Comparison of ENCODE assay signal across 27 mouse cellular contexts in the genomic region with DNA sequence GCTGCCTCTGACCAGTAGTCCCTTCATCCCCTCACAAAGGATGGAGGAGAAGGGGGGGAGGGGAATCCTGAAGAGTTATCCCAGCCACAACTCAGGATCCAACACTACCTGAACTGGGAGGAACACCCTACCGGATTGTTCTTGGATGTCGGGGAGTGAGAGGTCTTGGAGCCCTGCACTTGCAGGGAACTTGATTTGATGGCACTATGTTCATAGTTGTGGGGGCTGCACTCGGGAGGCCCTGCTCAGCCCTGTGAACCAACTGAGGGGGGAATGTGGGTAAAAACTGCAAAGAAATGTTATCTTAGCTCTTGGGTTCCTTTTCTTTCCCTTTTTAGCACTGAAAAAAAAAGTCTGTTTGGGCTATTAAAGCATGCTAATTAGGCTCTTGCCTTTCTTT. TPM values are rescaled to one million over a fixed set of nuclear protein-coding genes. Genes with fewer than 3 reads are reported as not detected.
DNase-seq lines count a peak whose midpoint lies in the region; ATAC-seq and TF ChIP-seq lines count a peak whose summit lies in the region.
"Had no signal": no experiment of that assay in that cellular context is flagged by ENCODE, and none has a peak within 500 bp of the region (broad histone marks: within the 10 kb centered on the region; RNA-seq: fewer than 3 reads in every experiment).

No protein-coding gene starts in this region.

- TF ChIP-seq CTCF in liver, postnatal 0 days (IDR thresholded peaks at IDR 0.05; ENCODE audit: low read depth): no peak

- ATAC-seq in liver, embryonic 12.5 days: no peak; the same call in 1 of the 2 replicates
- ATAC-seq in liver, postnatal 0 days: no peak
- ATAC-seq: forebrain, embryonic 13.5 days; forebrain, embryonic 16.5 days; hindbrain, embryonic 16.5 days; Patski had no signal

- DNase-seq in heart, adult 11 months: peak; percentile 63
- no peak for DNase-seq in heart, postnatal 10 days
- no peak for DNase-seq in liver, postnatal 0 days
- no peak for DNase-seq in left cerebral cortex, adult 18-20 months (ENCODE audit: low spot score in 2 of 2)
- DNase-seq in forebrain, embryonic 10.5 days (ENCODE audit: extremely low spot score, low spot score): no peak
- DNase-seq: adrenal gland, postnatal 10 days; adrenal gland, postnatal 36 days; B cell, adult 2 months; cerebellum, adult 11 months; cerebellum, adult 2 months; cerebellum, adult 9-11 months; cerebellum, postnatal 25 days; gastrocnemius, postnatal 10 days; gastrocnemius, postnatal 36 days; heart, postnatal 36 days had no signal

- H3ac ChIP-seq in myocyte (ENCODE audit: control insufficient read depth, insufficient read length): no peak overlapping the region

- intact Hi-C loops in heart, postnatal 10 days (cut with DNase I): no loop called here

- no peaks in the 10 kb centered on the region for H3K9me3 ChIP-seq in liver, embryonic 12.5 days (replicated peaks)
- no peaks in the 10 kb centered on the region for H3K9me3 ChIP-seq in liver, postnatal 0 days (ENCODE audit: low read length)
- peaks cover 1% of the 10 kb centered on the region; the same call in 1 of the 2 replicates for H3K9me3 ChIP-seq in forebrain, embryonic 10.5 days
- H3K9me3 ChIP-seq: embryonic facial prominence, embryonic 13.5 days; G1E; hindbrain, embryonic 10.5 days; hindbrain, embryonic 13.5 days had no signal

- H3K27me3 ChIP-seq in liver, embryonic 12.5 days (replicated peaks): no peaks in the 10 kb centered on the region
- no peaks in the 10 kb centered on the region for H3K27me3 ChIP-seq in liver, postnatal 0 days (ENCODE audit: insufficient read depth, low read length)
- H3K27me3 ChIP-seq in myocyte (ENCODE audit: control insufficient read depth, insufficient read depth, insufficient read length): no peaks in the 10 kb centered on the region
- H3K27me3 ChIP-seq in forebrain, embryonic 10.5 days (ENCODE audit: poor library complexity, severe bottlenecking): no peaks in the 10 kb centered on the region
- H3K27me3 ChIP-seq: CH12.LX; embryonic facial prominence, embryonic 13.5 days; forebrain, embryonic 13.5 days; hindbrain, embryonic 13.5 days; Patski had no signal

- H3K4me1 ChIP-seq in liver, embryonic 12.5 days: no peaks in the 10 kb centered on the region
- no peaks in the 10 kb centered on the region for H3K4me1 ChIP-seq in liver, postnatal 0 days (ENCODE audit: insufficient read depth)
- H3K4me1 ChIP-seq in forebrain, embryonic 10.5 days: peaks cover 5% of the 10 kb centered on the region; the same call in 1 of the 2 replicates
- H3K4me1 ChIP-seq: embryonic facial prominence, embryonic 13.5 days; hindbrain, embryonic 13.5 days had no signal

- WGBS in liver, embryonic 12.5 days (ENCODE audit: insufficient replicate concordance): 77% methylated on average over 3 of the region's 3 CpGs
- 80% methylated on average over 3 of the region's 3 CpGs for WGBS in liver, postnatal 0 days (ENCODE audit: insufficient replicate concordance)
- WGBS in forebrain, embryonic 10.5 days: 91% methylated on average over 3 of the region's 3 CpGs

- TF ChIP-seq EP300 in liver, postnatal 0 days (IDR thresholded peaks at IDR 0.05; ENCODE audit: low read depth): no peak

- no peaks in the 10 kb centered on the region for H3K79me2 ChIP-seq in myocyte (ENCODE audit: control insufficient read depth, insufficient read depth)

- peak; percentile 1 for TF ChIP-seq POLR2A in myocyte (IDR thresholded peaks at IDR 0.05; ENCODE audit: insufficient read length, low read depth)

- no peak overlapping the region for H3K9ac ChIP-seq in liver, embryonic 12.5 days
- no peak overlapping the region for H3K9ac ChIP-seq in liver, postnatal 0 days (replicated peaks)
- H3K9ac ChIP-seq: embryonic facial prominence, embryonic 13.5 days; forebrain, embryonic 13.5 days; hindbrain, embryonic 13.5 days had no signal

- peak overlapping the region; percentile 14; the same call in 1 of the 2 replicates for H3K27ac ChIP-seq in liver, embryonic 12.5 days
- no peak overlapping the region for H3K27ac ChIP-seq in liver, postnatal 0 days (ENCODE audit: low read depth)
- no peak overlapping the region for H3K27ac ChIP-seq in forebrain, embryonic 10.5 days
- H3K27ac ChIP-seq: embryonic facial prominence, embryonic 13.5 days; forebrain, embryonic 13.5 days; hindbrain, embryonic 10.5 days; hindbrain, embryonic 13.5 days had no signal

- no peak overlapping the region for H3K4me2 ChIP-seq in liver, embryonic 12.5 days
- H3K4me2 ChIP-seq in liver, postnatal 0 days (ENCODE audit: low read depth, low read length): no peak overlapping the region
- no peak overlapping the region for H3K4me2 ChIP-seq in myocyte (ENCODE audit: low read depth)
- H3K4me2 ChIP-seq: embryonic facial prominence, embryonic 13.5 days; forebrain, embryonic 13.5 days; heart, embryonic 11.5 days; hindbrain, embryonic 13.5 days had no signal

- no peak overlapping the region for H3K4me3 ChIP-seq in liver, embryonic 12.5 days
- no peak overlapping the region for H3K4me3 ChIP-seq in liver, postnatal 0 days (ENCODE audit: low read depth, low read length)
- H3K4me3 ChIP-seq in myocyte: no peak overlapping the region
- no peak overlapping the region for H3K4me3 ChIP-seq in forebrain, embryonic 10.5 days
- H3K4me3 ChIP-seq: embryonic facial prominence, embryonic 13.5 days; forebrain, embryonic 13.5 days; hindbrain, embryonic 10.5 days; hindbrain, embryonic 13.5 days had no signal

- H3K36me3 ChIP-seq in liver, embryonic 12.5 days: peaks cover 69% of the 10 kb centered on the region
- peaks cover 57% of the 10 kb centered on the region for H3K36me3 ChIP-seq in liver, postnatal 0 days (replicated peaks; ENCODE audit: insufficient read depth, low read length)
- H3K36me3 ChIP-seq in myocyte (ENCODE audit: control insufficient read depth, insufficient read depth): peaks cover 56% of the 10 kb centered on the region
- peaks cover 75% of the 10 kb centered on the region for H3K36me3 ChIP-seq in forebrain, embryonic 10.5 days (replicated peaks)

TF ChIP-seq in myocyte, 11 proteins besides CTCF, POLR2A, EP300 and RAD21:
- no peak for TF ChIP-seq MYOG (IDR thresholded peaks at IDR 0.05; ENCODE audit: control insufficient read depth in 1 of 3, insufficient read depth in 1 of 3, insufficient read length in 2 of 3, low read depth in 2 of 3)
- no peak for TF ChIP-seq USF1 (IDR thresholded peaks at IDR 0.05; ENCODE audit: low read depth)
- no peak for TF ChIP-seq CEBPB (IDR thresholded peaks at IDR 0.05; ENCODE audit: insufficient read depth, poor library complexity, severe bottlenecking)
- TF ChIP-seq REST (IDR thresholded peaks at IDR 0.05; ENCODE audit: insufficient read depth, insufficient read length): no peak
- no peak for TF ChIP-seq TCF12 (IDR thresholded peaks at IDR 0.05; ENCODE audit: insufficient read depth, poor library complexity, severe bottlenecking)
- no peak for TF ChIP-seq MYOD1 (IDR thresholded peaks at IDR 0.05; ENCODE audit: control insufficient read depth in 1 of 3, insufficient read length in 2 of 3, low read depth in 2 of 3)
- no peak for TF ChIP-seq TCF3 (IDR thresholded peaks at IDR 0.05; ENCODE audit: insufficient read length, low read depth)
- peak; percentile 76 for TF ChIP-seq POLR2AphosphoS2 (IDR thresholded peaks at IDR 0.05; ENCODE audit: insufficient read length, low read depth)
- TF ChIP-seq SRF (IDR thresholded peaks at IDR 0.05; ENCODE audit: control insufficient read depth, insufficient read length, low read depth): no peak

RNA-seq across cellular contexts. Expression of gene Klf3, which starts 27.6 kb away (rescaled TPM):
- total RNA-seq in heart, postnatal 10 days (2021): 10 to 100 TPM; 78.9 to 81.0 TPM
- 91.2 and 105 TPM in 2 replicates for polyA plus RNA-seq in liver, embryonic 12.5 days (2016; fragmentation: Nextera tagmentation; extraction: Ambion mirVana)
- polyA plus RNA-seq in liver, postnatal 0 days (2015; fragmentation: Nextera tagmentation; extraction: Ambion mirVana): 63.5 and 65.7 TPM in 2 replicates
- 27.4 TPM for polyA plus RNA-seq in myocyte (2012; fragmentation: generic; extraction: Trizol)
- total RNA-seq in left cerebral cortex, adult 18-20 months (2021): 10 to 100 TPM; 32.0 to 33.4 TPM
- polyA plus RNA-seq in forebrain, embryonic 10.5 days (2016; fragmentation: Nextera tagmentation; extraction: Ambion mirVana): 43.0 and 50.0 TPM in 2 replicates
